Mouse (Mus musculus): ENCODE measurements at regions not wholly inside any gene's neighbourhood (a gene's known extent, or its start where the extent isn't known, plus 50 kb on each side); places are given as distances from the start of the nearest gene placed in this dataset.

GRCm38 (mm10) chrX:9738904-9739303, 76.1 kb upstream of the Dynlt3 start:
- ATAC-seq (ENCODE audit: extremely low read depth, insufficient number of reproducible peaks, low FRiP score, poor library complexity, severe bottlenecking) = no peak

- no peak for ATAC-seq (ENCODE audit: extremely low read depth, insufficient number of reproducible peaks, low FRiP score, poor library complexity, severe bottlenecking)
Observed at GRCm38 (mm10) chrX:9742518-9742917, 79.7 kb upstream of the Dynlt3 start.

GRCm38 (mm10) chrX:9747305-9747938, 84.6 kb upstream of the Dynlt3 start:
- peak; percentile 53; the same call in 1 of the 2 replicates for ATAC-seq (ENCODE audit: extremely low read depth, insufficient number of reproducible peaks, low FRiP score, poor library complexity, severe bottlenecking)

GRCm38 (mm10) chrX:9752954-9753572, 90.3 kb upstream of the Dynlt3 start:
- ATAC-seq (ENCODE audit: extremely low read depth, insufficient number of reproducible peaks, low FRiP score, poor library complexity, severe bottlenecking) = no peak

GRCm38 (mm10) chrX:9769540-9769939, 77.2 kb upstream of the Hypm start:
- ATAC-seq (ENCODE audit: extremely low read depth, insufficient number of reproducible peaks, low FRiP score, poor library complexity, severe bottlenecking) = no peak

- no peak for ATAC-seq (ENCODE audit: extremely low read depth, insufficient number of reproducible peaks, low FRiP score, poor library complexity, severe bottlenecking)
Observed at GRCm38 (mm10) chrX:9777498-9777897, 69.2 kb upstream of the Hypm start.

- ATAC-seq (ENCODE audit: extremely low read depth, insufficient number of reproducible peaks, low FRiP score, poor library complexity, severe bottlenecking) = no peak
Observed at GRCm38 (mm10) chrX:9789542-9789941, 57.2 kb upstream of the Hypm start.

All from neutrophil, adult 5-6 weeks (primary cell).